Mouse (Mus musculus): Measurements from ENCODE around the gene Thoc3. TPM values are rescaled to one million over a fixed set of nuclear protein-coding genes. Genes with fewer than 3 reads are reported as not detected.

Thoc3 gene
- polyA plus RNA-seq, 1 experiment, result not detected

- Histone ChIP-seq H3K4me1 (ENCODE audit: control insufficient read depth, insufficient read depth, low read length) (no peaks in the 10 kb centered on the region), H3K27ac (ENCODE audit: insufficient read depth, low read depth, low read length) (no peak overlapping the region), H3K4me3 (ENCODE audit: insufficient read depth, low read depth, low read length) (no peak overlapping the region)
- TF ChIP-seq POLR2A (IDR thresholded peaks at IDR 0.05; ENCODE audit: insufficient read depth, low read depth, low read length) (no peak), CTCF (IDR thresholded peaks at IDR 0.05; ENCODE audit: insufficient read depth, low read depth, low read length) (no peak)
- 79% methylated on average over 6 of the region's 6 CpGs for WGBS
Measured at GRCm38 (mm10) chr13:54491381-54491780, 22.7 kb upstream of the Thoc3 start.

GRCm38 (mm10) chr13:54490411-54490810 is 21.8 kb upstream of the Thoc3 start:
- TF ChIP-seq CTCF (IDR thresholded peaks at IDR 0.05; ENCODE audit: insufficient read depth, low read depth, low read length) (no peak), POLR2A (IDR thresholded peaks at IDR 0.05; ENCODE audit: insufficient read depth, low read depth, low read length) (no peak)
- no peak overlapping the region for H3K4me3 ChIP-seq (ENCODE audit: insufficient read depth, low read depth, low read length)
- 84% methylated on average over 5 of the region's 5 CpGs for WGBS
- no peaks in the 10 kb centered on the region for H3K4me1 ChIP-seq (ENCODE audit: control insufficient read depth, insufficient read depth, low read length)
- H3K27ac ChIP-seq (ENCODE audit: insufficient read depth, low read depth, low read length), result no peak overlapping the region

GRCm38 (mm10) chr13:54481498-54481897 is 12.8 kb upstream of the Thoc3 start:
- Histone ChIP-seq H3K4me1 (ENCODE audit: control insufficient read depth, insufficient read depth, low read length) (no peaks in the 10 kb centered on the region), H3K4me3 (ENCODE audit: insufficient read depth, low read depth, low read length) (no peak overlapping the region), H3K27ac (ENCODE audit: insufficient read depth, low read depth, low read length) (no peak overlapping the region)
- no peak for TF ChIP-seq CTCF (IDR thresholded peaks at IDR 0.05; ENCODE audit: insufficient read depth, low read depth, low read length)
- no peak for TF ChIP-seq POLR2A (IDR thresholded peaks at IDR 0.05; ENCODE audit: insufficient read depth, low read depth, low read length)
- WGBS, result 82% methylated on average over 14 of the region's 14 CpGs

GRCm38 (mm10) chr13:54479286-54479685 is 10.6 kb upstream of the Thoc3 start:
- no peak overlapping the region for H3K4me3 ChIP-seq (ENCODE audit: insufficient read depth, low read depth, low read length)

GRCm38 (mm10) chr13:54475702-54476101 is 7.1 kb upstream of the Thoc3 start:
- 75% methylated on average over 5 of the region's 5 CpGs for WGBS
- Histone ChIP-seq H3K4me3 (ENCODE audit: insufficient read depth, low read depth, low read length) (no peak overlapping the region), H3K4me1 (ENCODE audit: control insufficient read depth, insufficient read depth, low read length) (no peaks in the 10 kb centered on the region)

More at GRCm38 (mm10) chr13:54479286-54479685, 10.6 kb upstream of the Thoc3 start:
- Histone ChIP-seq H3K27ac (ENCODE audit: insufficient read depth, low read depth, low read length) (no peak overlapping the region), H3K4me1 (ENCODE audit: control insufficient read depth, insufficient read depth, low read length) (no peaks in the 10 kb centered on the region)
- TF ChIP-seq CTCF (IDR thresholded peaks at IDR 0.05; ENCODE audit: insufficient read depth, low read depth, low read length), result no peak
- no peak for TF ChIP-seq POLR2A (IDR thresholded peaks at IDR 0.05; ENCODE audit: insufficient read depth, low read depth, low read length)
- 57% methylated on average over 3 of the region's 3 CpGs for WGBS

GRCm38 (mm10) chr13:54474996-54475395 is 6.3 kb upstream of the Thoc3 start:
- Histone ChIP-seq H3K27ac (ENCODE audit: insufficient read depth, low read depth, low read length) (no peak overlapping the region), H3K4me1 (ENCODE audit: control insufficient read depth, insufficient read depth, low read length) (no peaks in the 10 kb centered on the region), H3K4me3 (ENCODE audit: insufficient read depth, low read depth, low read length) (no peak overlapping the region)
- TF ChIP-seq CTCF (IDR thresholded peaks at IDR 0.05; ENCODE audit: insufficient read depth, low read depth, low read length) (no peak), POLR2A (IDR thresholded peaks at IDR 0.05; ENCODE audit: insufficient read depth, low read depth, low read length) (no peak)
- WGBS, result 65% methylated on average over 2 of the region's 2 CpGs

More at GRCm38 (mm10) chr13:54475702-54476101, 7.1 kb upstream of the Thoc3 start:
- H3K27ac ChIP-seq (ENCODE audit: insufficient read depth, low read depth, low read length), result no peak overlapping the region
- TF ChIP-seq CTCF (IDR thresholded peaks at IDR 0.05; ENCODE audit: insufficient read depth, low read depth, low read length) (no peak), POLR2A (IDR thresholded peaks at IDR 0.05; ENCODE audit: insufficient read depth, low read depth, low read length) (no peak)

- H3K4me3 ChIP-seq (ENCODE audit: insufficient read depth, low read depth, low read length), result no peak overlapping the region
- peaks cover 2% of the 10 kb centered on the region; the same call in 1 of the 2 replicates for H3K4me1 ChIP-seq (ENCODE audit: control insufficient read depth, insufficient read depth, low read length)
- TF ChIP-seq POLR2A (IDR thresholded peaks at IDR 0.05; ENCODE audit: insufficient read depth, low read depth, low read length) (no peak), CTCF (IDR thresholded peaks at IDR 0.05; ENCODE audit: insufficient read depth, low read depth, low read length) (no peak)
- no peak overlapping the region for H3K27ac ChIP-seq (ENCODE audit: insufficient read depth, low read depth, low read length)
- 81% methylated on average over 4 of the region's 4 CpGs for WGBS
Measured at GRCm38 (mm10) chr13:54471967-54472366, 3.3 kb upstream of the Thoc3 start.

- peak overlapping the region; percentile 95 for H3K4me3 ChIP-seq (ENCODE audit: insufficient read depth, low read depth, low read length)
- 13% methylated on average over 4 of the region's 4 CpGs for WGBS
- H3K27ac ChIP-seq (ENCODE audit: insufficient read depth, low read depth, low read length), result no peak overlapping the region
- H3K4me1 ChIP-seq (ENCODE audit: control insufficient read depth, insufficient read depth, low read length), result peaks cover 2% of the 10 kb centered on the region; the same call in 1 of the 2 replicates
- TF ChIP-seq POLR2A (IDR thresholded peaks at IDR 0.05; ENCODE audit: insufficient read depth, low read depth, low read length) (no peak), CTCF (IDR thresholded peaks at IDR 0.05; ENCODE audit: insufficient read depth, low read depth, low read length) (no peak)
Measured at GRCm38 (mm10) chr13:54469012-54469354, 334 bp upstream of the Thoc3 start.

GRCm38 (mm10) chr13:54459282-54459681 is 9.4 kb downstream of the Thoc3 start:
- 93% methylated on average over 4 of the region's 4 CpGs for WGBS
- TF ChIP-seq POLR2A (IDR thresholded peaks at IDR 0.05; ENCODE audit: insufficient read depth, low read depth, low read length), result no peak
- TF ChIP-seq CTCF (IDR thresholded peaks at IDR 0.05; ENCODE audit: insufficient read depth, low read depth, low read length), result no peak

GRCm38 (mm10) chr13:54457062-54457461 is 11.6 kb downstream of the Thoc3 start:
- Histone ChIP-seq H3K4me3 (ENCODE audit: insufficient read depth, low read depth, low read length) (no peak overlapping the region), H3K27ac (ENCODE audit: insufficient read depth, low read depth, low read length) (no peak overlapping the region), H3K4me1 (ENCODE audit: control insufficient read depth, insufficient read depth, low read length) (no peaks in the 10 kb centered on the region)
- 89% methylated on average over 2 of the region's 2 CpGs for WGBS
- TF ChIP-seq CTCF (IDR thresholded peaks at IDR 0.05; ENCODE audit: insufficient read depth, low read depth, low read length) (no peak), POLR2A (IDR thresholded peaks at IDR 0.05; ENCODE audit: insufficient read depth, low read depth, low read length) (no peak)

More at GRCm38 (mm10) chr13:54459282-54459681, 9.4 kb downstream of the Thoc3 start:
- no peak overlapping the region for H3K27ac ChIP-seq (ENCODE audit: insufficient read depth, low read depth, low read length)
- H3K4me3 ChIP-seq (ENCODE audit: insufficient read depth, low read depth, low read length), result no peak overlapping the region
- no peaks in the 10 kb centered on the region for H3K4me1 ChIP-seq (ENCODE audit: control insufficient read depth, insufficient read depth, low read length)

Data from olfactory bulb, adult 2 months (tissue).